Mouse (Mus musculus) testis, adult 2 months (tissue): ENCODE data around the gene Nudt22. TPM values are rescaled to one million over a fixed set of nuclear protein-coding genes. Genes with fewer than 3 reads are reported as not detected.

Experiments used
- H3K27ac ChIP-seq: fragments of 200-500 bp; 2 replicates; pipeline ENCODE4 v1.5.1; 2012; ENCODE audit warnings: low read depth, low read length; ENCODE audit not compliant: control insufficient read depth, insufficient read depth
- H3K27me3 ChIP-seq: fragments of 200-500 bp; 2 replicates; pipeline ENCODE4 v1.6.1; 2012; ENCODE audit warnings: mild to moderate bottlenecking, low read length, moderate library complexity; ENCODE audit not compliant: control insufficient read depth, insufficient read depth
- H3K36me3 ChIP-seq: fragments of 200-500 bp; 2 replicates; pipeline ENCODE4 v1.6.1; 2012; ENCODE audit warnings: mild to moderate bottlenecking, low read length; ENCODE audit not compliant: control insufficient read depth, insufficient read depth
- H3K4me1 ChIP-seq: fragments of 200-500 bp; 2 replicates; pipeline ENCODE4 v1.6.1; 2012; ENCODE audit warnings: low read length; ENCODE audit not compliant: control insufficient read depth, insufficient read depth
- H3K4me3 ChIP-seq: fragments of 200-500 bp; 2 replicates; pipeline ENCODE4 v1.5.1; 2012; ENCODE audit warnings: low read depth, mild to moderate bottlenecking, low read length, moderate library complexity, mixed read lengths; ENCODE audit not compliant: control insufficient read depth
- CTCF ChIP-seq: fragments of 200-500 bp; IDR thresholded peaks from 2 replicates; pipeline ENCODE4 v1.5.1; 2012; ENCODE audit warnings: low read depth, mild to moderate bottlenecking, inconsistent platforms, low read length, moderate library complexity; ENCODE audit not compliant: control insufficient read depth, insufficient read depth, insufficient replicate concordance
- POLR2A ChIP-seq: fragments of 200-500 bp; IDR thresholded peaks from 2 replicates; pipeline ENCODE4 v1.6.1; 2012; ENCODE audit warnings: low read depth, mild to moderate bottlenecking, inconsistent platforms, low read length, moderate library complexity; ENCODE audit not compliant: control insufficient read depth
- polyA plus RNA-seq: library from polyadenylated mRNA; depleted of rRNA; stranded (reverse); fragments of >200 nt; gene quantifications from 2 replicates; pipeline ENCODE4 v1.2.3, GENCODE M21; 2012

Nudt22 gene
- polyA plus RNA-seq, 1 experiment = 8.6 TPM

DNA sequence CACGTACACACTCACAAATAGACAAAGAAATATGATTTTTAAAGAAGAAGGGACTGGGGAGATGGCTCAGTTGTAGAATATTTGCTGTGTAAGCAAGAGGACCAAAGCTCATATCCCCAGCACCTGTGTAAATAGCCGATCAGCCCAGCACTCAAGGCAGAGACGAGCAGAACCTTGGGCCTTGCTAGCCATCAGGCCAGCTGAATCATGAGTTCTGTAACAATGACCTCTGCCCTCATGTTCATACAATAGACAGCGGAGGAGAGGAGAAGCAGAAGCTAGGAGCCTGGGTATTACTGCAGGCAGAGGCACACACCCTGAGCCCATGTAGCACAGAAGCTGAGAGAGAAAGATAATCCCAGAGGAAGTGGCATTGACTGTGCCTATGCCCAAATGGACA lies 16.5 kb upstream of the Nudt22 start:
- Histone ChIP-seq H3K27ac (no peak overlapping the region), H3K4me3 (no peak overlapping the region), H3K27me3 (no peaks in the 10 kb centered on the region), H3K36me3 (no peaks in the 10 kb centered on the region), H3K4me1 (no peaks in the 10 kb centered on the region)
- no peak for TF ChIP-seq CTCF
- TF ChIP-seq POLR2A = no peak

DNA sequence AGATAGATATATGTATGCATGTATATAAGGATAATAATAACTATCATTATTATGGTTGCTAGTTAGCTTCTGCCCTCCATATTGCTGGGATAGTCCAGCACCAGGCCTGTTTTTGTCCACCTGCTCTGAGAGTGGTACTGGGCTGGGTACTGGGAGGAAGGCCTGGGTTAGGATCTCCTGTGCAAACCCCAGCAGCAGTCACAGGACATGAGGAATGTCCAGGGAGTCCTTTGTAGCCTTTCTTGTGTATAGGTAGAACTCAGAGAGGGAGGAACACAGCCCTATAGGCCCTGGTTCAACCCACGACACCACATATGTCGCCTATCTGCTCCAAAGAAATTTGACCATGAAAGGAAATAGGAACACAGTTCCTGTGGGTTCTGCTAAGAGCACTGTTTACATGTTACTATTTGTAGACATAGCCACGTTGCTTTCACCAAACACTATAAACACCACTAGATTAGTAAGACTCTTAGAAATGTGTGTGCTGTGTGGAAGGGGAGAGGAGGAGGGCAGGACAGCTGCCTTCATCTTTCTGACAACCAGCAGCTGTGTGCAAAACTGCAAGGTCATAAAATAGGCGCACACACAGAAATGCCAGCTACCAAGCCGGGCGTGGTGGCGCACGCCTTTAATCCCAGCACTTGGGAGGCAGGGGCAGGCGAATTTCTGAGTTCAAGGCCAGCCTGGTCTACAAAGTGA lies 11.1 kb upstream of the Nudt22 start:
- Histone ChIP-seq H3K4me1 (no peaks in the 10 kb centered on the region), H3K27ac (no peak overlapping the region), H3K36me3 (no peaks in the 10 kb centered on the region), H3K27me3 (no peaks in the 10 kb centered on the region), H3K4me3 (no peak overlapping the region)
- TF ChIP-seq CTCF = no peak
- TF ChIP-seq POLR2A = no peak

DNA sequence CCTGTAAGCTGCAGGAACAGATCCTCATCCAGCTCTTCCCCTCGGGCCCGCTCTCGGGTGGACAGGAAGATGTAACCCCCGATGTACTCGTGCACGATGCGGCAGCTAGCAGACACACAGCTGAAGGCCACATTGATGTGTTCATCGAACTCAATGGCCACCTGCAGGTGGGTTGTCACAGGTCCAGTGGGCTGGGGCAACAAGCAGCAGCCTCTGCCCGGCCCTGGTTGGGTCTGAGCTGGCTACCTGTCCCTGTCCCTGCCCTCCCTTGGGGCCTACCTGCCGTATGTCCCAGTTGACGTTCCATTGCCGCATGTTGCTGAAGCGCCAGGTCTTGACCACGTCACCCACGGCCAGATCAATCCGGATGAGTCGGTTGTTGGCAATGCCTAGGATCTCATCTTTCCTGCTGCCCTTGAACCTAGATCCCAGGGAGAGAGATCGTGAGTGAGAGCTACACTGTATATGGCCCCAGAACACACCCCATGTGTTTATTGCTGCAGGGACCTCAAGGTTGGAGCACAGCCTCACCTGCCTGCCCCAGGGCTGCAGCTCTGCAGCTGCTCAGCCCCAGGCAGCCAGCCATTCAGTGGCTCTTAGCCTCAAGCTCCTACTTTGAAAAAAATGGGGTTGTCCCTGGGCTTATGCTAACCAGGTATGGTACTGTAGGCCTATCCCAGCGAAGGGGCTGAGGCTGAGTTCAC lies 3.6 kb upstream of the Nudt22 start:
- Histone ChIP-seq H3K27ac (no peak overlapping the region), H3K36me3 (no peaks in the 10 kb centered on the region), H3K4me1 (peaks cover 14% of the 10 kb centered on the region), H3K27me3 (no peaks in the 10 kb centered on the region), H3K4me3 (no peak overlapping the region)
- no peak for TF ChIP-seq POLR2A
- TF ChIP-seq CTCF = no peak

DNA sequence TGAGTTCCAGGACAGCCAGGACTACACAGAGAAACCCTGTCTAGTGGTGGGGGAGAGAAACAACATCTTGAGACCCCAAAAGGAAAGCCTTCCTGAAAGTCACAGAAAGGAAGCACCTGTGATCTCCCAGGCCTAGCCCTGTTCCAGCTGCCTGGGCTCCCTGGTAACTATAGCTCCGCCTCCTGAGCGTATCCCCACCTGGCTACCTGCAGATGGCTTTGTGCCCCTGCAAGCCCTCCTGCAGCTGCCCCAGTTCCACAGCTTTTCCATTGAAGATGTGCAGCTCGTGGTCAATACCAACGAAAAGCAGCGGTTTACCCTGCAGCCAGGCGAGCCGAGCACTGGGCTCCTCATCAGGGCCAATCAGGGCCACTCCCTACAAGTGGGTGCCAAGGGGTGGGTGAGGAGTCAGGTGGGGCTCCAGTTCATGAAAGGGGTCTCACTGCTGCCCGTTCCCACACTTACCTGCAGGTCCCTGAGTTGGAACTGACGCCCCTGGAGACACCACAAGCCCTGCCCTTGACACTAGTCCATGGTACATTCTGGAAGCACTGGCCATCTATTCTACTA lies 1.9 kb upstream of the Nudt22 start:
- no peaks in the 10 kb centered on the region for H3K36me3 ChIP-seq
- TF ChIP-seq CTCF (no peak), POLR2A (no peak)
- H3K27me3 ChIP-seq = no peaks in the 10 kb centered on the region
- H3K4me3 ChIP-seq = peak overlapping the region; percentile 7
- H3K27ac ChIP-seq = no peak overlapping the region
- peaks cover 15% of the 10 kb centered on the region for H3K4me1 ChIP-seq

DNA sequence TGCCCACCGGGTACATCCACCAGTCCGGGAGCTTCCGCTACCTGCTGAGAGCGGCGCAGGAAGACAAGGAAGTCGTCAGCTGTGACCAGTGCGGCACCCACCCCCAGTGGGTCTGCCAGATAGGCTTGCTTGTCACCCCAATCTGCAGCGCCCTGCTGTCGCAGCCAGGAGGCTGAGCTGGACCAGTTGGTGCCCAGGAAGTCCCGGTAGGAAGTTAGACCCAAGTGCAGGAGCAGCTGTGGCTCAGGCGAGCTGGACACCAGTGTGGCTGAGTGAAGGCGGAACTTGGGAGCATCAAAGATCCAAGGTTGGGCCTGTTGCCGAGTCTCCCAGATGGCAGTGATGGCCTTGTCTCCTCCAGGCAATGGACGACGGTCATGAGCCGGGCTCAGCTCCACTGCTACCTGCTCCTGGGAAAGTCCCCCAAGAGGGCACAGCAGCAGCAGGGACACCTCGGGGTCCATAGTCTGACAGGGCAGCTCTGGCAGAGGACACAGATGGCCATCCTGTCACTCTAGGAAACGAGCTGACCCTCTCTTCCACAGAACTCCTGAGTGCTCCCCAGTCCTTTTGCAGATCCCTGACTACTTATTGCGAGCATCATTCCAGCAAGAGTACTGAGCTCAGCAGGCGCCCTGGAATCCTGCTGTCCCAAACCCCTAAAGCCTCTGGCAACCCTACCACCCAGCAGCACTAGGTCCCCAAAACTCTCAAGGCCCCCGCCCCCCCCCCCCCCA lies 494 bp downstream of the Nudt22 start:
- Histone ChIP-seq H3K27ac (peak overlapping the region; percentile 30; the same call in 1 of the 2 replicates), H3K27me3 (no peaks in the 10 kb centered on the region), H3K4me1 (peaks cover 23% of the 10 kb centered on the region), H3K4me3 (peak overlapping the region; percentile 42), H3K36me3 (no peaks in the 10 kb centered on the region)
- TF ChIP-seq POLR2A = no peak
- no peak for TF ChIP-seq CTCF

DNA sequence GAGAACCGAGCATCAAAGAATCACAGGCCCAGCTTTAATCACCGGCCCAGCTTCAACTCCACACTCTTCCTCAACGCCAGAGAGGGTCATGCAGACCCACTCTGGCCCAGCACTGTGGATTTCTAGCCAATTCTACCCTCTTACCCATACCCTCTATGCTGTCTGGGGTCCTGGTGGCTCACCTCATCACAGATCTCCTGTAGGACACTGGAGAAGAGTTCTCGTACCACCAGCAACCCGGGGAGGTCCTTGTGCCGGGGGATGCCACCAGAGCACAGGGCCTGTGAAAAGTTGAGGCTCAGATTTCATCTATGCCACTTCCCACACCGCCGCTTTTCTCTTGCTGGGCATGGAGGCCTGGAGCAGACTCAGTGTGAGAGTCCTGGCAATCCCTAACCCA lies 1.4 kb downstream of the Nudt22 start:
- Histone ChIP-seq H3K27me3 (no peaks in the 10 kb centered on the region), H3K4me1 (peaks cover 23% of the 10 kb centered on the region), H3K4me3 (no peak overlapping the region), H3K27ac (no peak overlapping the region), H3K36me3 (no peaks in the 10 kb centered on the region)
- TF ChIP-seq POLR2A (no peak), CTCF (no peak)

DNA sequence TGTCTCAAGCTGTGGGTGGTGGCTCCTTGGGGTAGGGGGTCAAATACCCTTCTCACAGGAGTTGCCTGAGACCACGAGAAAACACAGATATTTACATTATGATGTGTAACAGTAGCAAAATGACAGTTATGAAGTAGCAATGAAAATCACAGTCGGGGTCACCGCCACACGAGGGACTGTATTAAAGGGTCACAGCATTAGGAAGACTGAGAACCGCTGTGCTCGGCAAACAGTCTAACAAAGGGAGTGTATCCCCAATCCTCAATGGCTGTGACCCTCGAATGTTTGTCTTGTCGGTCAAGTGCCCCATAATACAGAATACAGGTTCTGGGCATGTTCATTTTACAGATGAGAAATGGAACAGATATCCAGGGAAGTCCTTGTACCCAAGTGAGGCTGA lies 1.9 kb downstream of the Nudt22 start:
- no peak for TF ChIP-seq POLR2A
- no peak for TF ChIP-seq CTCF
- Histone ChIP-seq H3K27me3 (no peaks in the 10 kb centered on the region), H3K27ac (no peak overlapping the region), H3K4me3 (no peak overlapping the region), H3K4me1 (peaks cover 23% of the 10 kb centered on the region), H3K36me3 (peaks cover 1% of the 10 kb centered on the region; the same call in 1 of the 2 replicates)
